Mouse (Mus musculus): ENCODE measurements at regions not wholly inside any gene's neighbourhood (a gene's known extent, or its start where the extent isn't known, plus 50 kb on each side); places are given as distances from the start of the nearest gene placed in this dataset.
A peak's percentile ranks its signal among the peaks of the same experiment; 100 is the strongest.

DNA sequence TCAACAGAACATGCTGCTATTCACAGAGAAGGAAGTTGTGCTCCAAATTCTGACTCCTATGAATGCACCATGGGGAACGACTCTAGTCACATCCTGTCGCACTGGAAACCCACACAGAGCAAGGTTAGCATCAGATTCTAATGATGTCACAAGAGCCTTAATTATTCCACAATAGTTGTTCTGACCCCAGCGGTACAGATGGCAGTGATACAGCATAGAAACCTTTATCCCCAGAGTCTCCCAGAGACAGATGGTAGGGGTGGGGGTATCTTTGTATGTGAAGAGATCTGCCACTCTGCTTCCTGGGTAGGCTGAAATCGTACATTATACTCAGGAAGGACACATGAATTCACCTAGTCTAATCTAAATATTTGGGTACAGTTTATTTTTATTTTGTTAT, 123.5 kb upstream of the Bank1 start:
- DNase-seq (ENCODE audit: low spot score in 2 of 2) = no peak

DNA sequence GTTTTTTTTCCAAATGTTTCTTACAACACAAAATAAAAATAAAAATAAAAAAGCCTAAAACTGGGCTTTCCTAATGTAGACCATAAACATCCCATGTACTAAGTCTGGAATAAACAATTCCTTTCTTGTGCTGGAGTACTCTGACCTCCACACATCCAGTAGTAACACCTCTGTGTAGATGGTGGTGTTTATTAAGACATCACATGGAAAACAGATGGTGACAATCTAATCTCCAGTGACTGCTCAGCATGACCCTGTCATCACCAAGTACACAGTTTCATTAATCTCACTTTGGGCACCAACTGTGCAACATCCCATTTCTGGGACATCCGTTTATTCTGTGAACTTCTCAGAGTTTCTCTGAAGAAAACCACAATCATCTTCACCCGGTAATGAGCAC, 118.7 kb upstream of the Bank1 start:
- DNase-seq (ENCODE audit: low spot score in 2 of 2) = no peak

DNA sequence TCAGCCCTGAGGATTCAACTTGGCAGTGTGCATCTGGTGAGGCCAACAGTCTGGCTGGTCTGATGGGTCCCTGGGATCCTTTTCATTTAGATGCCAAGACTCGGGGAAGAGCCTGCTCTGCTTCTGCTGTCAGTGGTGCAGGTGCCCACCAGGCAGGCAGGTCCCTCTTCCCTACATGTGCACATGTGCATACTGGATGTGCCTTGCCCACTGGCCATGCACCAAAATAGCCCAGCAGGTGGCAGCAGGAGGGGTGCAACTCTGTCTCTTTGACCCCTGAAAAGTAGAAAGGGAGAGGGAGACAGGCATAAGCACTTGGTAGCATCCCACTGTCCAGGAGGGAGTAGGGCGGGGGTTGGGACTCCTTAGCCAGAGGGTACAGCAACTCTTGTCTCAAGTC, 116.2 kb upstream of the Bank1 start:
- DNase-seq (ENCODE audit: low spot score in 2 of 2) = no peak

DNA sequence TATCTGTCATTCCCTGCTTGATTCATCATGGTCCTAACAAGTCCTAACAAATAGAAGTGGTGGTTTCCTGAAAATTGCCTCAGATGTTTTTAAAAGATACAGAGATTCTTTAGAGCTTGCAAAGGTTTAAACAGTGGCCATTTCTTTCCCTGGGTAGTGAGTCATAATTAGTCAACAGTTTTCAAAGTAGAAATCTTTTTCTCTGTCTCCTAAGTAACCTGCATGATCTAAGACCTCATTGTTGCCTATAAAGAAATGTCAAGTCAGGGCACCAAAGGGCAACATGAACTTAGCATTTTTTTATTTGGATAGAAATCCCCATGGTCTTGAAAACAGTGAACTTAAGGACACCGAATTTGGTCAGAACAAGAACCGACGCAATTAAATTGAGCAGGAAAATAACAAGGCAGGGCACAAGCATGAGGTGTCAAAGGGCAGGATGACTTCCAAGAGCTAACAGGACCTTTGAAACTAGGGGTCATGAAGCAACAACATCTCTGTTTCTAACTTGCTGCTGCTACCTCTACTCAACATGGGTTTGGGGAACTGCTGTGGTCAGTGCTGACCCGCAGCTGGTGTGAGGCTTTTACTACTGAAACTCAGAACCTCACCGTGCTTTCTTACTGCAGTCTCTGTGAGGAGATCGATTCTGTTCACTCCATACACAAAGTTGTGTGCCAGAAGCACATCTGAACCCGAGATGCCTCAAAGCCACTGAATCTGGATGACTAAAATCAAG, 114.2 kb upstream of the Bank1 start:
- DNase-seq (ENCODE audit: low spot score in 2 of 2) = no peak

DNA sequence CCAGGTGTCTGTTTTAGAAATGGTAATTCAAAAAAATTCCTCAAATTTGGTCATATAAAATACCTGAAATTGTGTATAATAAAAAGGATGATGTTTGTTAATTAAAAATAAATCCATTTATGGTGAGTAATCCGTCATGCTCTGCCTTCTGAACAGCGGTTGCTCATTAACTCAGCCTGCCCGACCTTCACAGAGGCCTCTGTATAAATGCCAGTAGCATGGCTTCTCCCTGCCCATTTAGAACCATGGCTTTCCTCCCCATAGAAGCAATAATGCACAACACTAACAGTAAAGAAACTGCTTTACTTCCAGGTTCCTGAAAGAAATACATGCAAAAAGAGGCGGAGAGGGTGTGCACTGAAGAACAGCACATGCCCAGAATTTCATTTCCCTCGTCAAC, 113.5 kb upstream of the Bank1 start:
- no peak for DNase-seq (ENCODE audit: low spot score in 2 of 2)

DNA sequence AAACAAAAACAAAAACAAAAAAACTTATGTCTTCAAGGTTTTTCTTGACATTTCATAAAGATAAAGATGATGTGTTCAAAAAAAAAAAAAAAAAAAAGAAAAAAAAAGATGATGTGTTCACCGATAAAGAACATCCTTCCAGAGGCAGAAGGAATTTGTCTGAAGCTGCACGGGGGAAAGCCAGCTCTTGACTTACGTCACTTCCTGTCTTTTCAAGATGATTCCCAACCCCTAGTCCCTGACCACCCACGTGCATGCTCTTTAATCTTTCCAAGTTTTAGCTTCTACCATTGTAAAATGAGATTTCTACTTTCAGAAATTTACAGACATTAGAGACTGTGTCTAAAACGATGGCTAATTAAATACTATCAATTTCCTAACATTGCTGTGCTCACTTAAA, 108.5 kb upstream of the Bank1 start:
- DNase-seq (ENCODE audit: low spot score in 2 of 2) = no peak

DNA sequence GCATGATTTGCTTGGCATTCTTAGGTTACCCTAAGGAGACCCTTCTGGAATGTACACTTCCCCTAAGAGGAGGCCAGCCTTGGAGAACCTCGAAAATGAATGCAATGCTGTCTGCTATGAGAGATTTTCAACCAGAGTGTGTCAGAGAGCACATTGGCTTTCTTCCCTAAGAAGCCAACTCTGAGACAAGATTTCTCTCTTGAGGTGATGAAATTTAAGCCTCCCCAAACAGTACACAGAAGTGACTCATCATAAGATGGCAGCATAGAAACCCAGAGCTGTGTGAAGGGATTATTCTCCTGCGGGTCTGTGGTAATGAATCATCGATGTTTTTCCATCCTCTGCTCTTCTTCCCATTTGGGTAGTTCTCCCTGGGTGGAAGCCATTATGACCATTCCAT, 106.2 kb upstream of the Bank1 start:
- no peak for DNase-seq (ENCODE audit: low spot score in 2 of 2)

DNA sequence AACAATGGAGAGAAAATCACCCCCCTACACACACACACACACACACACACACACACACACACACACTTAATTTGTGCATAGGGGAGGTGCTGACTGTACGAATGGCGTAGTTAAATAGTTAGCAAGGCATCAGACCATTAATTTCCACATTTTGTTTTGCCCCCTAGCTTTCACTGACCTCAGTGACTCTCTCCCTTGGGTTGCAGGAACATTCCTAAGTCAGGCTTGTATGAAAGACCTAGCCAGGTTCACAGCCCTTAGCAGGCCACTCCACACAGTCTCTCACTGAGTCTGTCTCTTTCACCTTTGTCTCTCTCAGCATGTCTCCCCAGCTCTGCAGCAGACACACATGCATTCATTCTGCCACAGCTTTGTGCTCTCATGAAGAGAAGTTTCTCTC, 101.6 kb upstream of the Bank1 start:
- DNase-seq (ENCODE audit: low spot score in 2 of 2) = no peak

DNA sequence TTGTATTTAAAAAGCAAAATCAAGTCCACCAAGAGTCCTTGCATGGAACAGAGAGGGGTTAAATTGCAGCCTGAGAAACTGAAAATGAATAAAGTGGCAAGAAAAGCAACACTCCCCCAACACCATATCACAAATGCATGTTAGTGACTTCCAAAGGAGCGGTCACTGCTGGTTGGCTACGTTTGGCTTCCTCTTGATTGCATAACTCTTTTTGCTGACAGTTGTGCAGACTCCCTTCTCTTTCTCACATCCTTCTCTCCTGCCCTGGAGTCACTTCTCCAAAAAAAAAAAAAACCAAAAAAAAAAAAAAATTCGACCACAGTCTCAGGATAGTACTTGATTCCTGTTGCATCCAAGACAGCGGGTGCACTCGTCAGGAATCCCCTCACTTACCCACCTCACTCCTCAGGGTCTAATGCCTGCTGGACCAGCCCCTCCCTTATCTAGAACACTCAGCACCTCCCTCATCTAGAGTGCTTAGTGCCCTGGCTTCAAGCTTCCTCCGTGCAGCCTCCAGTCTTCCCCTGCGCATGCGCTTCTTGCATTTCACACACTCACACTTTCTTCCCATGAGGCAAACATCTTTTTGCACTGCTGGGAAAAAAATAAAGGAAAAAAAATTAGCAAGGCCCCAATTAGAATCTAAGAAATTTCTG, 100.8 kb upstream of the Bank1 start:
- no peak for DNase-seq (ENCODE audit: low spot score in 2 of 2)

DNA sequence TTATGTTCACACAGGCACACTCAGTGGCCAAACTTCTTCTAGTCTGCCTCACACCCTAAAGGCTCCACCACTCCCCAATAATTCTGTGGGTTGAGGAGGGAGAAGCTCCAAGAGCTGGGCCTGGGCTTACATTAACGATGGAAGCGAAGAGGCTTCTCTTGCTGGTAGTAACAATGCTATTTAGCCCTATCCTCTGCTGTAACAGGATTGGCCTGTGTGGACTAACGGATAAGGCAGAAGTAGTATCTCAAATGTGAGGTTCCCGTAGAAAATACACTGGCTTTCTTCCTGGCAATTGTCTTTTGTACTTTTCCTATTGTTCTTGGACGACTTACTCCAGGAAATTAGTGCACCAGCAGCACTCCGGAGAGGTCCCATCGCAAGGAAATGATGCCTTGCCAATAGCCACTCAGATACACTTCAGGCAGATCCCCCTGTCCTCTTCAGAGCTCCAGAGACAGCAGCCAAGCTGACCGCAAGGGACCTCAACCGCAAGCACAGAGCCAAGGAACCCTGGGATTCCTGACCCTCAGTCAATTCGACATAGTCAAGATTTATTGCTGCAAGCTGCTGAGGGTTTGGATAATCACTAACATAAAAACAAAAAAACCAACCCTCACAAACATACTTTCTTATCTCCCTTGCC, 96.2 kb upstream of the Bank1 start:
- no peak for DNase-seq (ENCODE audit: low spot score in 2 of 2)

DNA sequence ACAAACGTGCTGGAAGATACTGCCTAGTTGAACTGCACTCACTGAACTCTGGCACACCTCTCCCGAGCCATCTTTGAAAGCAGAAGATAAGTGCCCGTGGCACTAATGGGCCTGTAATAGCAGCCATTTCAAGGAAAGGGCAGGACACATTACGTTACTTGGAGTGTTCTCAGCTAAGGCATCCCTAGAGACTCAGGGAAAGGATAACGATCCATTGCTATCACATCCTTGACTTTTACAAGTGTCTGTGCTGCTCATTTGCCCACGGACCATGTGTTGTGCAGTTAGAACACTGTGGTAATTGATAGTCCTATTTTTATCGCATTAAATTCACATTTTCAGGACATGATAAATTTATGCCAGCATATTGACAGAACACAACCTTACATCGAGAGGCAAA, 79.7 kb upstream of the Bank1 start:
- DNase-seq (ENCODE audit: low spot score in 2 of 2) = no peak

DNA sequence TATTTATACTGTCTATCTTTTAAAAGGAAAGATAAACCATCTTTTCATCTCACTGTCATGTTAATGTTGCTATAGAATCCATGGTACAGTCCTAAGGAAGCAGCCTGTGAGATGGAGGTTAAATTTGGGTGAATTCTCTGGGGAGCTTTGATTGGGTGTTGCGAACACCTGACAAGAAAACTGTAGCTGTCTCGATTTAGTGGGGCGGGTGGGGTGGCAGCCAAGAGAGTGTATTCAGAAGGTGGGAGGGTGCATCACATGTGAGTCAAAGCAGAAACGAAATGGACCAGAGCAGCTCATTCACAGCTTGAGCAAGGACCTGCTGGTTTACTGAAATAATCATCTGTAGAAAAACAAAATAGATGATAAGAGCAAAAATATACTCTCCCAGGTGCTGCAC, 57.4 kb upstream of the Bank1 start:
- DNase-seq (ENCODE audit: low spot score in 2 of 2) = peak in 1 of 2 experiments; percentile 59

DNA sequence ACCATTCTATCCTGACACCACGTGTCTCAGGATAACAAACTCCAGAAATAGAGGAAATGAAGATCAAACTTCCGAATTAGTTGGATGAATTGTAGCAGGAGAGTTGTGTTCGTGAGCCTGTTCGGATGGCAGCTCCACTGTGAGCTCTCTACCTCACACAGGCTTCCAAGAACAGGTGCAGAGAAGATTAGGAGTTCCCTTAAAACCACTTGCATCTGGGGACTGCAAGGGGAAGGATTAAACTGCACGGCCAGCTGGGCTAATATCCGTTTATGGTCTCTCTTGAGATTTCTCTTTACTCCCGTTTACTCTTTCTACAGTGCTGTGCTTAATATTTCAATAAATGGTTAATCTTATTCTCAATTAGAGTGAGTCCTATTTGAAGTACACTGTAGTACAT, 54.8 kb upstream of the Bank1 start:
- no peak for DNase-seq (ENCODE audit: low spot score in 2 of 2)

DNA sequence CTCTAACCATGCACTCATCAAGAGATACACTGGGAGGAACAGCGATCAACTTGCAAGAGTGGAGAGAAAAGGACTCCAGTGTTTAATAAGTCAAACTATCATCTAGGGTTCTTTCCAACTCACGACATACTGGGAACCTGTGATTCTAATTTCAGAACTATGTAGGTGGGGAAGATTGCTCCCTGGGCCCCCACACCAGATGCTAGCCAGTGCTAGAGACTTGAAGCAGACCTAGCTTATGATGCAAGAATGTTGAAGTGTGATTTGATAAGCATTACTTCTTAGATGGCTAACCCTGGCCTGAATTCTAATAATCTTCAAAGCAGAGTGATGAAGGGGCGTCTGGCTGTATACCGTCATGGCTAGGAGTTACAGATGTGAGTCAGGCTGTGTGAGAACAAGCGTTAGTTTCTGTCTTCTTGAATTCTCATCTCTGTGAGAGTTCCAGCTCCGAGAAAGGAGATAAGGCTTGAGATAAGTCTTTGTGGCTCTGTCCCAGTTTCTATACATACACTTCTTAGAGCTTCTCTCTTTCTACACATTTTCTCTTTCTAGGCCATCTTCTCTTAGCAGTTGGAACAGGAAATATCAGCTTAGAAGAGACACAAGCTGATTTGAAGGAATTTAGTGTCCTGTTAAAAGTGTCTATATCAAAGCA, 54.0 kb upstream of the Bank1 start:
- DNase-seq (ENCODE audit: low spot score in 2 of 2) = peak in 1 of 2 experiments; percentile 65

DNA sequence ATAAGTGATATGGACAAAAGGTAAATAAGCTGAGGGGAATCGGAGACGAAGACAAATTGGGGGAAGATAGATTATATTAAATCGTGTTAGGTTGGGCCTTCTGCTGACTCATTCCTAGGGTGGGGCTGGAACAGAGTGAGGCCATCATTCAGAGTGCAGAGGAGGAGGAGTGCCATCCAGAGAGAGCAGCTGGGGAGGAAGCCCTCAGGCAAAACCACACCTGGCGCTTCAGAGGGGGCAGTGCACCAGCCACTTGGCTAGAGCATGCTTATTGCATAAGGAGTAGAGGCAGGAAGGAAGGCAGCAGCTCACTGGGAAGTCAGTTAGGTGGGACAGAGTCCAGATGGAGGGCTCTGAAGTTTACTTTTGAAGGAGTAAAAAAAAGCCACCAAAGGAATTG, 51.0 kb upstream of the Bank1 start:
- DNase-seq (ENCODE audit: low spot score in 2 of 2) = peak in 1 of 2 experiments; percentile 22

Measured in left cerebral cortex, adult 8-10 months (tissue).